Mouse (Mus musculus) ovary, postnatal 36 days (tissue): ENCODE measurements around the gene Cd300lf.
A peak's percentile ranks its signal among the peaks of the same experiment; 100 is the strongest.

ENCODE experiments used
- DNase-seq: peaks from one replicate; pipeline ENCODE4 v3.0.0; 2022; ENCODE audit warnings: low spot score, mixed read lengths

Cd300lf gene

GRCm38 (mm10) chr11:115075859-115076258, 57.9 kb downstream of the Cd300lf start:
- DNase-seq: no peak

DNA sequence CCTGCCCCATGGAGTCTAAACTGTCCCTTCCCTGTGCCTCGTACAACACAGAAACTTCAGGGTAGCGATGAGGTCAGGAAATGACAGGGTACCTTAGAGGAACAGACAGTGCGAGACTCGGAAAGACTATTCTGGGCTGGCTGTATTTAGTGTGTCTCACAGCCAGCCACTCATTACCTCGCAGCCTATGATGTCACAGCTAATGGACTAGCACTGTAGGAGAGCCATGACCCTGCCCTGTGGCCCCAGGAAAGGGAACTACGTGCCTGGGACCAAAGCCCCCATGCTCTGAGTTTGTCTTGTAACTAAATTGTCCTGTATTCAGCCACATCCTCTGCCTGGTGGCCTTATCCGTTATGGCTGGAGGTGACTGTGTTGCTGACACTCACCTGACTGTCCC, 58.4 kb downstream of the Cd300lf start:
- DNase-seq: no peak

GRCm38 (mm10) chr11:115073002-115073401, 60.8 kb downstream of the Cd300lf start:
- no peak for DNase-seq

GRCm38 (mm10) chr11:115071631-115072294, 62.0 kb downstream of the Cd300lf start:
- peak; percentile 29 for DNase-seq

DNA sequence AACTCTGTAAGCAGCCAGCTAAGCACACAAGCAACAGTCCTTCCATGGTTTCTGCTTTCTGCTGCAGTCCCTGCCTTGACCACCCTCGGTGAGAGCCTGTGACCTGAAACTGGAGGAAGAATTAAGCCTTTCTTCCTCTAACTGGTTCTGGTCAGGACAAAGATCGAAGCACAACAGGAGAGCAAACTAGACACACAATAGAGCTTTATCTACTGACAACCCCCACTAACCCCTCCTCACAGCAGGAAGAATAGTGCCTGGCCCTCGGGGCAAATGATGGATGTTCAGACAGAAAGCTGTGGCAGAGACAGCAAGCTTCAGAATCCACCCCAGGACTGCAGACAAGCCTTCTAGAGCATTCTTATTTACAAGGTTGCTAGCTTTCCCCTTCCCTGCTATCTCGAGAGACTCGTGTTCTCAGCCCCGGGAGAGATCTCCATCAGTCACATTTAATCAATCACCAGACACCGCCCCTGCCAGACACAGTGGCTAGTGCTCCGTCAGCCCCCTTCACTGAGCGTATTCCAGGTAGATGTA, 62.7 kb downstream of the Cd300lf start:
- no peak for DNase-seq

GRCm38 (mm10) chr11:115066768-115067167, 67.0 kb downstream of the Cd300lf start:
- no peak for DNase-seq
